Mouse (Mus musculus) inflammation-experienced regulatory T-cells, adult 16 weeks (primary cell): ENCODE data around the gene Vps33a. TPM values are rescaled to one million over a fixed set of nuclear protein-coding genes. Genes with fewer than 3 reads are reported as not detected.

Experiments used
- polyA plus RNA-seq: library from polyadenylated mRNA; unstranded; fragments of 100-300 nt; shearing (Covaris generic); gene quantifications from one replicate; pipeline ENCODE4 v1.2.1, GENCODE M21; 2017

Vps33a gene
- 55.3 TPM for polyA plus RNA-seq

GRCm38 (mm10) chr5:123572357-123573186 is at the start of gene Vps33a:
Gene Vps33a, minus strand, starts transcription at chr5:123573038.

GRCm38 (mm10) chr5:123525281-123525680 is 47.6 kb downstream of the Vps33a start, which contains the start of gene Gm49027:
Gene Gm49027, minus strand, starts transcription at chr5:123525488.

GRCm38 (mm10) chr5:123523692-123524392 is 49.0 kb downstream of the Vps33a start, which contains the start of gene Diablo:
Gene Diablo, minus strand, starts transcription at chr5:123524176.

GRCm38 (mm10) chr5:123510160-123510559 is 62.7 kb downstream of the Vps33a start, which contains the start of gene B3gnt4:
Gene B3gnt4, plus strand, starts transcription at chr5:123510460.

GRCm38 (mm10) chr5:123489112-123489785 is 83.6 kb downstream of the Vps33a start, which contains the start of the genes Lrrc43 and Il31:
Gene Lrrc43, plus strand, starts transcription at chr5:123489305.
Gene Il31, minus strand, starts transcription at chr5:123489489.

Other genes with a start within 250 kb of the Vps33a start
- 9.8 TPM for gene Bcl7a, start 229.2 kb downstream of the Vps33a start, polyA plus RNA-seq
- 19.2 TPM for gene Mlxip, start 178.2 kb downstream of the Vps33a start, polyA plus RNA-seq
- not detected for gene Lrrc43, start 83.7 kb downstream of the Vps33a start, polyA plus RNA-seq
- gene Il31, start 83.5 kb downstream of the Vps33a start, polyA plus RNA-seq = not detected
- 0.79 TPM for gene B3gnt4, start 62.6 kb downstream of the Vps33a start, polyA plus RNA-seq
- gene Diablo, start 48.9 kb downstream of the Vps33a start, polyA plus RNA-seq = 129 TPM
- gene Gm49027, start 47.5 kb downstream of the Vps33a start, polyA plus RNA-seq = not detected
- 106 TPM for gene Clip1, start 111.6 kb upstream of the Vps33a start, polyA plus RNA-seq
- gene Zcchc8, start 148.1 kb upstream of the Vps33a start, polyA plus RNA-seq = 128 TPM
- gene Rsrc2, start 176.4 kb upstream of the Vps33a start, polyA plus RNA-seq = 207 TPM
- gene Kntc1, start 176.7 kb upstream of the Vps33a start, polyA plus RNA-seq = 3.2 TPM